Mouse (Mus musculus) liver, adult (tissue): ENCODE results near the gene 2300002M23Rik.

ENCODE experiments used
- GATA4 ChIP-seq: IDR thresholded peaks from 2 replicates; pipeline ENCODE4 v1.6.1; 2014; ENCODE audit warnings: mild to moderate bottlenecking, low read length; ENCODE audit not compliant: insufficient replicate concordance

2300002M23Rik gene

DNA sequence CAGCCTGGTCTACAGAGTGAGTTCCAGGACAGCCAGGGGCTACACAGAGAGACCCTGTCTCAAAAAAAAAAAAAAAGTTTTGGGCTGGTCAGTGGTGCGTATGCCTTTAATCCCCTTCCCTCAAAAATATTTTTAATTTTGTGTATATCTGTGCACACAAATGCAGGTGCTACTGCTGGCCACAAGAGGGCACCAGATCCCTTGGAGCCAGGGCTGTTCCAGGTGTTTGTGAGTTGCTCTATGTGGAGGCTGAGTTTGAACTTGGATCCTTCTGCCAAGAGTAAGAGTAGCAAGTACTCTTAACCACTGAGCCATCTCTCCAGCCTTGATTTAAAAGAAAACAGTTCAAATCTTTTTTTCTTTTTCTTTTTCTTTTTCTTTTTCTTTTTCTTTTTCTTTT is 15.7 kb downstream of the 2300002M23Rik start:
- no peak for TF ChIP-seq GATA4

DNA sequence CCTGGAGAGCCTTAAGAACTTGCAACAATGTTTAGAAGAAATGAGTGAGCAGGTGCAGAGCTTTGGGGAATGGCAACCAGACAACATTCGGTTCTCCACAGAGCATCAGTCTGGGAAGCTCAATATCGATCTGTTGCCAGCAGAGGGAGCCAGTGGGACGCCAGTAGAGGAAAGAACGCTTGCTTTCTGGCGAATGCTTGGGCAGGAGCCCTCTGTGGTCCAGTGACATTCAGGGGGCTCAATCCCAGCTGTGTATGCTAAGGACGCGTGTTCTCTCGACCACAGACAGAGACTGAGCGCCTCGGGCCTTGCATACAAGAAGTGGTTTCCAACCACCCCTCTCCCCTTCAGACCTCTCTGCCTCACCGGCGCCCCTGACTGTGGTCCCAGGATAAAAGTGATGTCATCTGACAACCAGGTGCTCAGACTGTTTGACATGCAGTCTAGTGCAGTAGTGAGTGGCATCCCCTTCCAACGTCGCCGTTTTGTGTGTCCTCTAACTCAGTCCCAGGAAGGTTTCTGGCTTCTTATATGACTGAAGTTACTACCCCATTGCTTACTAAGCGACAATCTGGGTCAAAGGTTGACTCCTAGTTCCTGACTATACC is 17.2 kb downstream of the 2300002M23Rik start:
- TF ChIP-seq GATA4: no peak

DNA sequence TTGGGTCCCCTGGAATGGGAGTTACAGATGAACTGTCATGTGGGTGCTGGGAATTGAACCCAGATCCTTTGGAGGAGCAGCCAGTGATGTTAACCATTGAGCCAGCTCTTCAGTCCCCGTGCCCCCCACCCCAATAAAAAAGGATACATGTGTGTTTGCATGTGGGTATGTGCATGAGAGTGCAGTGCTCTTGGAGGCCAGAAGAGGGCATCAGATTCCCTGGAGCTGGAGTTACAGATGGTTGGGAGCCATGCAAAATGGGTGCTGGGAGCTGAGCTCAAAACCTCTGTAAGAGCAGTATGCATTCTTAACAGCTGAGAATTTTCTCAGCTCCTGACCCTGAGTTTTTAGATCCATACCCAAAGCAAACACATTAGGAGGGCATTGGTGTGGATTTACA is 20.0 kb downstream of the 2300002M23Rik start:
- TF ChIP-seq GATA4: no peak

DNA sequence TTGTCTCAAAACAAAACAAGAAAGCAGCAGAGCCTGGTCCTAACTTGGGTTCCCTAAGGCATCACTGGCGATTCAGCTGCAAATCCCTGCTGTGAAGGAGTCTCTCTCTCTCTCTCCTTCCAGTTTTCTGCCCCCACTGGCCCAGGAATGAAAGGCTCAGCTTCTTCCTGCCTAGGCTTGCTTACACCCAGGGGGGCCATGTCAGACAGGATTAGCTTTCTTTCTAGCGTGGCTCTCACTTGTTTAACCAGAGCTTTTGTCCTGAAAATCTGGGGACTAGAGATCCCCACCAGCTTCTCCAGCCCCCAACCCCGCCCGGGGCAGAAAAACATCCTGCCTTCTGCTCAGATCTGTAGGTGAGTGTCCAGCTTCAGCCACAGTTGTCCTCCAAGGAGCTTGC is 21.1 kb downstream of the 2300002M23Rik start:
- TF ChIP-seq GATA4: no peak

DNA sequence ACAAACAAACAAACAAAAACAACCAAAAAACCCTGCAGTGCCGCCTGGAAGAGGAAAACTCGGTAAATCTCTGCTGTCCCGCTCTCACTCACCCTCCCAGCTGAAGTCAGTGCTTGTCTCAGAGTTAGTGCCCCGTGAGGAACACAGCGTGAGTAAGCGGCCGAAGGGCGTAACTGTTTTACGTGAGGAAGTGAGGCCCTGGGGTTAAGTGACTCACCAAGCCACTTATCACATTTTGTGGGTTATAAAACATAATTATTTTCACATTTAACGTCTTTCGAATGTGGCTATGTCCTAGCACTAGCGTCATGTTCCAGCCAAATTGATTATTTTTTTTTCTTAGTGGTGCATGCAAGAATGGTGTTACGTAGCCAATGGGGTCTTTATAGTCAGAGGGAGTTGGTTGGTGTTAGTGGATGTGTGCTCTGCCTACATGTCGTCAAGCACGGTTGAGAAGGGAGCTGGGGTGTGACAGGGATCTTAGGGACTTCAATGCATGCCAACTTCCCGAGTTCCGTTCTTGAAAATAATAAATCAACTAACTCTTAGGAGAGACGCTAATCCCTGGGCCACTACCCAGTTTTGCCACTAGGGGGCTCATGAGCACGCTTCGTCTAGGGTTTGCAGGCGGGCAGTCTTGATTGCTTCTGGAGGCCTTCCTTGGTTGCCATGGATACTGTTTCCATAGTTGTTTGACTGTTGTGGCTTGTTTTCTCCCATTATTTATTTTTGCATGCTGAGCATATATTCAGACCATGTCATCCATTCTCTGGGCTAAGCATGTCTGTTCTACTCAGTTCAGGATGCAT is 23.4 kb downstream of the 2300002M23Rik start:
- no peak for TF ChIP-seq GATA4

DNA sequence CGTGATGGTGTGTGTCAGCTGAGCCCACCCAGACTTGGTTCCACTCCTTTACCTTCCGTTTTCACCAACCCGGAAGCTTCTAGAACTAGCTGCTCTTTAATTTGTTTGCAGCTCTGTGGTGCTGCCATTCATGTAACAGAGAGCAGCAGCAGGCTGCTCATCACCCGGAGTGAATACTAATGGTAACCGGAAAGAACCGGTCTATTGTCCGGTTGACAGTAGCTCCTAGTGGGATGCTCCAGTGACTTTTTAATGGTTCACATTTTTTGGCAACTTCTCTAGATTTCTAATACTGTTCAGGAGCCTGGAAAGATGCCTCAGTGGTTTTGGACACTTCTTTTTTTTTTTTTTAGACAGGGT is 23.9 kb downstream of the 2300002M23Rik start:
- TF ChIP-seq GATA4: no peak

DNA sequence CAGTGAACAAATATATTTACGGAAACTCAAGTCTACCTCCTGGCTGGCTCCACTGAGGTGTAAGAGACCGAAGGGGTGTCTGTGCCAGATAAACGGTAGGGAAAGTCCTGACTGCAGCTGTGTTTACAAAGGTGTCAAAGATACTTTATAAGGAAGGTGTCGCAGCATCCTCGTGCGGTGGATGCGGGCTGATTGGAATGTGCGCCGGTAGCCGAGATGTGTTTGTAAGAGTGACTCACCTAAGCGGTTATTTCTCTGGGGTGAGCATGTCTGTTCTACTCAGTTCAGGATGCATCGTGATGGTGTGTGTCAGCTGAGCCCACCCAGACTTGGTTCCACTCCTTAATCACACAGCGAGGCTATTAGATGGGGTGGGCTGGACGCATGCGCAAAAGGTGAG is 24.5 kb downstream of the 2300002M23Rik start:
- no peak for TF ChIP-seq GATA4

DNA sequence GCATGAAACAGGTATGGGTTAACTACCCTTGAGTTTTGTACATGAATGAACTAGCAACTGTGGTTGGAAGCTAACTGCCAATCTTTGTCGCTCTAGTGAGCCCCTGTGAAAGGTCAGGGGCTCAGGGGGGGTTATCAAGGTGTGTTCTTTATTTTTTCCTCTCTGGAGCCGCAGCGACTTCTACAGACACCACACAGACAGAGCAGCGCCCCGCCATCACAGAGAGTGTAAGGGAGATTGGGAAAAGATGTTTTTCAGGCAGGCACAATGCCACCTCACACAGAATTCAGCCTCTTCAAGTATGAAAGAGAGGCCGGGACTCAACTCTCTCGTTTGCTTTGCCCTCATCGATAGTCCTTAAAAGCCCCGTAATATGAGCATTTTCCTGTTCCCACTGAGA is 24.9 kb downstream of the 2300002M23Rik start:
- no peak for TF ChIP-seq GATA4

DNA sequence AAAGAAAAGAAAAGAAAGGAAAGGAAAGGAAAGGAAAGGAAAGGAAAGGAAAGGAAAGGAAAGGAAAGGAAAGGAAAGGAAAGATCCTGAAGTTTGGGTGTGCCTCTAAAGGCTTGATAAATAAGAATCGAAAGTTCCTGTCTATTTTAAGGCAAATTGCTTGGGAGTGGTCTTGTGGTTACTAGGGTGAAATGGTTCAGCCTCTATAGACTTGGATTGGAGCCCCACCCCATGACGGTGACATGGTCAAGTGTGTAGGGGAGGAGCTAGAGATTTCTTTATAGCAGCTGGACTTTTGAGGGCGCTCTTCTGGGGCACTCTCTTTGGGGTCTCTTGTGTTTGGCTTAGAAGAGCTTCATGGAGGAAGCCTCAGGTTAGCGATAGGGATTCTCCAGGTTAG is 26.5 kb downstream of the 2300002M23Rik start:
- TF ChIP-seq GATA4: no peak

DNA sequence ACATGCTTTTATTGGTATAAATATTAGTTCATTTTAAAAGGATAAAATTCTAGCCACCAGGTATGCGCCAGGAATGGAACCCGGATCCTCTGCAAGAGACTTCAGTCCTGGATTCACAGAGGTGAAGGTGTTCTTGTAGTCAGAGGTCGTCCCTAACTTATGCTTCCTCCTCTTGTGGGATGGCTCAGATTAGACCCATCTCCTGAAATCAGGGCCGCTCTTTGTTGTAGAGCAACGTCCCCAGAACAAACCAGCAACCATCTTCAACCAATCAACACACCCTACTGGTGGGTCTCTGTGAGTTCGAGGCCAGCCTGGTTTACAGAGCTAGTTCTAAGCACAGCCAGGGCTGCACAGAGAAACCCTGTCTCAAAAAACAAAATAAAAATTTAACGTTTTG is 27.2 kb downstream of the 2300002M23Rik start:
- no peak for TF ChIP-seq GATA4

DNA sequence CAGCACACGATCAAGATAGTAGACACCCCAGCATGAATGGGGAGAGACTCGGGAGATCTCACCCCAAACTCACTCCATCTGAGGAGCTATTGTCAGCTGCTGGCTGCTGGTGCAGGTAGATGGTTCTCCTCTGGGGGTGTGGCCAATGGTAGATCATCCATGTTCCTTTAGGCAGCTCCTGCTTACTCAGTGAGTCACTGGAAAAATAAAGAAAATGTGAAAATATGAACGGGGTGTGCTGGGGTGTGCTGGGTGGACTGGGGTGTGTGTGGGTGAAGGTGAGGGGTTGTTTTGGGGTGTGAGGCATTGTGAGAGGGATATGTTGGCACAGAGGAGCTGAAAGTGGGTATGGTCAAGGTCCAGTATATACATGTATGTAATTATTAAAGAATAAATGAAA is 30.1 kb downstream of the 2300002M23Rik start:
- TF ChIP-seq GATA4: no peak

DNA sequence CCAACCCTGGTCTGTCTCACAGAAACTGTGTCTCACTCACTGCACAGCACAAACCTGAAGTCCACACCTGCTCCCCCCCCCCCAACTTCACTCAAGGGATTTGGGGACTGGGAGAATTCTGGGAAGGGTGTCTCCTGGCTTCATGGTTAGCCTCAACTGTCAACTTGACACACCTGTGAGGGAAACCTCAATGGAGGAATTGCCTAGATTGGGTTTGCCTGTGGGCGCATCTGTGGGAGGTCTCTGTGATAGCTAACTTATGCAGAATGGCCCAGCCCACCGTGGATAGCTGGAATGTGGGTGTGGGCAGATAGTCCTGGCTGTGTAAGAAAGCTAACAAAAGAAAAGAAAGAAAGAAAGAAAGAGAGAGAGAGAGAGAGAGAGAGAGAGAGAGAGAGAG is 34.0 kb downstream of the 2300002M23Rik start, which contains the start of gene Sfta2:
Gene Sfta2, plus strand, starts transcription at position 301 of the 400 bp plus-strand sequence.
- TF ChIP-seq GATA4: no peak

DNA sequence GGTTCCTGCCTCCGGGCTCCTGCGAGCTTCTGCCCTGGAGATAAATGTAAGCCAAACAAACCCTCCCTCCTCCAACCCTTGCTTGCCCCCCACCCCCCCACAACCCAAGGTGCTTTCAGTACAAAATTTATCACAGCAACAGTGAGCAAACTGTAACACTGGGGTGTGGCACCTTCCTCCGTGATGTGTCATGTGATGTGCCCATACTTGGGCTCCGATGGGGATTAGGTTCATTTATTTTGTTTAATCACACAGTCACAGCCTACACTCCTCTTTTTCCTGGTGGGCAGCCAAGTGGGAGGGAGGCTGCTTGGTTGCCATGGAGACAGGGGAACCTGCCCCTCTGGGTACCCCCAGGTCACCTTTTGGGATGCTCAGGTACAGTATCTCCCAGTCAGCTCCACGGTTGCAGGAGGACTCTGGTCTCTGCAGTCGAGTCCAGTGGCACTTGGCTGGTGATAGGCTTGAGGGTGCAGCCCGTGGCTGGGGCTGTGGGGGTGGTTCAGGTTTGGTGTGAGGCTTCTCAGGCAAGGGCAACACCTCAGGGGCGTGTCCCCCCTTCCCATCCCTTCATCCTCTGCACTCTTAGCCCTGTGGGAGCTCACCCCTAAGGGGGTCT is 34.6 kb downstream of the 2300002M23Rik start:
- TF ChIP-seq GATA4: no peak

DNA sequence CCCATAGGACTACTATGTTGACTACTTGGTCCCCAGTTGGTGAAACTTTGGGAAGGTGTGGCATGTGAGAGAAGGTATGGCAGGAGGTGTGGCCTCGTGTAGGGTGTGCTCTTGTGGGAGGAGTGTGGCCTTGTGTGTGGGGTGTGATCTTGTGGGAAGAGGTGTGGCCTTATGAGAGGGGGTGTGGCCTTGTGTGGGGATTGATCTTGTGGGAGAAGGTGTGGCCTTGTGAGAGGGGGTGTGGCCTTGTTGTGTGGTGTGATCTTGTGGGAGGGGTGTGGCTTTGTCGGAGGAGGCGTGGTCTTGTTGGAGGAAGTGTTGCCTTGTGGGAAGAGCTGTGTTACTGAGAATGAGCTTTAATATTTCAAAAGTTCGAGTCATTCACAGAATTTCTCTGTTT is 49.9 kb downstream of the 2300002M23Rik start:
- no peak for TF ChIP-seq GATA4
